In genomic region chr5:77092531-77092930, GRCm38 (mm10) we compare ENCODE assay signal across 12 mouse cellular contexts. TPM values are rescaled to one million over a fixed set of nuclear protein-coding genes. Genes with fewer than 3 reads are reported as not detected.
DNase-seq lines count a peak whose midpoint lies in the region; ATAC-seq and TF ChIP-seq lines count a peak whose summit lies in the region.
"Had no signal": no experiment of that assay in that cellular context is flagged by ENCODE, and none has a peak within 500 bp of the region (broad histone marks: within the 10 kb centered on the region; RNA-seq: fewer than 3 reads in every experiment).

No protein-coding gene starts in this region.

- no peaks in the 10 kb centered on the region for H3K9me3 ChIP-seq in liver, postnatal 0 days (ENCODE audit: low read length)
- no peaks in the 10 kb centered on the region for H3K9me3 ChIP-seq in intestine, embryonic 14.5 days (ENCODE audit: control insufficient read depth, low read length)
- H3K9me3 ChIP-seq: forebrain, embryonic 10.5 days; liver, embryonic 15.5 days had no signal

- TF ChIP-seq CTCF in liver, postnatal 0 days (IDR thresholded peaks at IDR 0.05; ENCODE audit: low read depth) = no peak
- no peak for TF ChIP-seq CTCF in small intestine, adult 2 months (IDR thresholded peaks at IDR 0.05; ENCODE audit: extremely low read depth, insufficient read length, insufficient replicate concordance, low read depth, low read length)

- 0 out of 2 replicates have a peak, but pooled peaks cover 2% of the 10 kb centered on the region for H3K36me3 ChIP-seq in liver, postnatal 0 days (replicated peaks; ENCODE audit: insufficient read depth, low read length)
- no peaks in the 10 kb centered on the region for H3K36me3 ChIP-seq in intestine, embryonic 14.5 days (ENCODE audit: control insufficient read depth, insufficient read depth, low read length)
- H3K36me3 ChIP-seq in small intestine, adult 2 months (ENCODE audit: control insufficient read depth, insufficient read depth, low read length) = peaks cover 10% of the 10 kb centered on the region
- H3K36me3 ChIP-seq: forebrain, embryonic 10.5 days; liver, embryonic 15.5 days had no signal

- WGBS in liver, postnatal 0 days (ENCODE audit: insufficient replicate concordance) = 33% methylated on average over 5 of the region's 5 CpGs
- 69% methylated on average over 5 of the region's 5 CpGs for WGBS in intestine, embryonic 14.5 days
- WGBS in small intestine, adult 2 months = 30% methylated on average over 5 of the region's 5 CpGs

- TF ChIP-seq POLR2A in small intestine, adult 2 months (IDR thresholded peaks at IDR 0.05; ENCODE audit: low read depth, low read length) = no peak

- H3K27me3 ChIP-seq in liver, postnatal 0 days (ENCODE audit: insufficient read depth, low read length) = no peaks in the 10 kb centered on the region
- H3K27me3 ChIP-seq in intestine, embryonic 14.5 days (replicated peaks; ENCODE audit: control insufficient read depth, insufficient read depth, low read length) = no peaks in the 10 kb centered on the region
- H3K27me3 ChIP-seq in small intestine, adult 2 months (ENCODE audit: control insufficient read depth, insufficient read depth, low read length) = no peaks in the 10 kb centered on the region

- no peak for ATAC-seq in liver, postnatal 0 days
- peak; percentile 47 for ATAC-seq in activated CD4-positive, CD25-positive, alpha-beta regulatory T cell, adult 4 months
- ATAC-seq in intestine, embryonic 14.5 days (replicated peaks; ENCODE audit: low FRiP score, low TSS enrichment, low read depth) = no peak

- no peak for TF ChIP-seq EP300 in liver, postnatal 0 days (IDR thresholded peaks at IDR 0.05; ENCODE audit: low read depth)

- peaks cover 24% of the 10 kb centered on the region for H3K4me1 ChIP-seq in liver, postnatal 0 days (ENCODE audit: insufficient read depth)
- H3K4me1 ChIP-seq in intestine, embryonic 14.5 days (replicated peaks; ENCODE audit: control insufficient read depth, insufficient read depth, low read length) = peaks cover 3% of the 10 kb centered on the region; the same call in 1 of the 2 replicates
- peaks cover 9% of the 10 kb centered on the region for H3K4me1 ChIP-seq in small intestine, adult 2 months (ENCODE audit: control insufficient read depth, insufficient read depth, insufficient read length, low read length)

- no peak overlapping the region for H3K4me3 ChIP-seq in liver, postnatal 0 days (ENCODE audit: low read depth, low read length)
- no peak overlapping the region for H3K4me3 ChIP-seq in intestine, embryonic 14.5 days (ENCODE audit: low read depth, low read length)
- H3K4me3 ChIP-seq in small intestine, adult 2 months (ENCODE audit: low read depth, low read length) = peak overlapping the region; percentile 50
- H3K4me3 ChIP-seq: forebrain, embryonic 10.5 days; left cerebral cortex, adult 2 months; liver, embryonic 15.5 days had no signal

- no peak overlapping the region for H3K9ac ChIP-seq in liver, postnatal 0 days (replicated peaks)
- H3K9ac ChIP-seq in intestine, embryonic 14.5 days (ENCODE audit: low read length) = no peak overlapping the region
- H3K9ac ChIP-seq: liver, embryonic 15.5 days had no signal

- H3K4me2 ChIP-seq in liver, postnatal 0 days (ENCODE audit: low read depth, low read length) = 0 out of 2 replicates have a peak overlapping the region, but pooled peaks have one; percentile 95
- peak overlapping the region; percentile 99 for H3K4me2 ChIP-seq in intestine, embryonic 14.5 days (ENCODE audit: low read length)
- H3K4me2 ChIP-seq: liver, embryonic 15.5 days had no signal

- H3K27ac ChIP-seq in liver, postnatal 0 days (ENCODE audit: low read depth) = no peak overlapping the region
- H3K27ac ChIP-seq in intestine, embryonic 14.5 days (ENCODE audit: low read depth) = no peak overlapping the region
- H3K27ac ChIP-seq in small intestine, adult 2 months (ENCODE audit: insufficient read depth, low read depth, low read length) = peak overlapping the region; percentile 73
- H3K27ac ChIP-seq: forebrain, embryonic 10.5 days; left cerebral cortex, adult 2 months; liver, embryonic 15.5 days had no signal

- peak; percentile 30 for DNase-seq in liver, postnatal 0 days
- no peak for DNase-seq in liver
- DNase-seq in intestine, embryonic 14.5 days (ENCODE audit: low spot score) = no peak
- DNase-seq in urinary bladder, postnatal 36 days (ENCODE audit: low spot score in 2 of 2) = no peak
- no peak for DNase-seq in adrenal gland, postnatal 4 days (ENCODE audit: low spot score in 2 of 2)
- no peak for DNase-seq in urinary bladder, postnatal 4 days (ENCODE audit: low spot score in 2 of 2)
- DNase-seq: kidney, adult 18-20 months had no signal

RNA-seq across cellular contexts. Expression of gene Hopx, which starts 22.4 kb away (rescaled TPM):
- 0.78 and 0.95 TPM in 2 replicates for polyA plus RNA-seq in liver, postnatal 0 days (2015; fragmentation: Nextera tagmentation; extraction: Ambion mirVana)
- polyA plus RNA-seq in activated CD4-positive, CD25-positive, alpha-beta regulatory T cell, adult 4 months (2017; shearing (Covaris generic)) = 10 to 100 TPM; 17.5 to 20.6 TPM
- polyA plus RNA-seq in intestine, embryonic 14.5 days (2014; fragmentation: Nextera tagmentation; extraction: Ambion mirVana) = 6.7 and 8.5 TPM in 2 replicates
- polyA plus RNA-seq in small intestine, adult 2 months (2012; rRNA removed) = 72.0 and 80.7 TPM in 2 replicates
- total RNA-seq in adrenal gland, postnatal 4 days (2021) = 1 to 10 TPM; 4.8 to 7.2 TPM
